Mouse (Mus musculus) fat pad, adult 2 months (tissue): ENCODE results near the gene Slc22a6.
A peak's percentile ranks its signal among the peaks of the same experiment; 100 is the strongest.

Experiments
- DNase-seq: peaks from one replicate; pipeline ENCODE4 v3.0.0-alpha.2; 2011; ENCODE audit warnings: low read depth, low spot score; ENCODE audit errors: extremely low read depth

Gene Slc22a6

DNA sequence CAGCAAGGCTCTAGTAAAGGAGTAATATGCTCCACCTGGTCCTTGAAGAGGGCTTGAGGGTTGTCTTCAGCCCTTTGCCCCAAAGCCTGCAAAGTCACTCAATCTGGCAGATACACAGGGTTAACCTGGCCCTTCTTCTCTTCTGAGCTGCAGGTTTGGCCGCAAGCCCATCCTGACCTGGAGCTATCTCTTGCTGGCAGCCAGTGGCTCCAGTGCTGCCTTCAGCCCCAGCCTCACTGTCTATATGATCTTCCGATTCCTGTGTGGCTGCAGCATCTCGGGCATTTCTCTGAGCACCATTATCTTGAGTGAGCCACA is 12.6 kb upstream of the Slc22a6 start:
- no peak for DNase-seq

- peak; percentile 76 for DNase-seq
These were observed 6.3 kb upstream of the Slc22a6 start for GRCm38 (mm10) chr19:8611358-8612123.

DNA sequence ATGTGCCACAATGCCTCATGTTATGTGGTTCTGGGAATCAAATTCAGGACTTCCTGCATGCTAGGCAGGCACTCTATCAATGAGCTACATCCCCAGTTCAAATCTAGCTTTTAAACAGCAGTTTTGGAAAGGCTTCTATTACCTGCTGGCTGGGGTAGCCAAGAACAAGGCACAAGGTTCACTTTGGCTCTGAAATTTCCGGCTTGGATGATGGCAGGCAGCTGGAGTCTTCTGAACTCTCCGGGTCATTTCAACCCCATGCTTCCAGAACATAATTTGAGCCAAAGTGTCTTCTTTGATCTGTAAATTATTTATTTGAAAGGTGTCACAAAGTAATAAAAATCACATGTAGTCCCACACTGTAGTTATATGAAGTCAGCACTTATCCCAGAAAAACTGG is 4.7 kb upstream of the Slc22a6 start:
- no peak for DNase-seq

DNA sequence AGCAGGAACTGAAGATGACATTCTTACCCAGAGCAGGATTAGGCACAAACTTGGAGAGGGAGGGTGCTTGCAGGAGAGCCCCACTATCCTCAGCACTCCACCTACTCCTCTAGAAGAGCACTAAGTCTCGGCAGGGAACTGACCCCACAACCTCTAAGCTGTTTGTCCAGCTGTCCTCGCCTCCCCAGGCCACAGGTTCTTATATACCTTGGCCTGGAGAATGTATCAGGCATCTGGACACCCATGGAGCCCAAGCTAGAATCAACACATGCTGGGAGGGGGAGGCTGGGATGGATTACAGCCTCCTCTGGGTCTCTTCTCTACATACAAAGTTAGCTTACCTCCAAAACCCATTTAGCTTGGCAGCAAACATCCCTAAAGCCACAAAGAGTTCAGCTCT is 3.5 kb upstream of the Slc22a6 start:
- DNase-seq: no peak

DNA sequence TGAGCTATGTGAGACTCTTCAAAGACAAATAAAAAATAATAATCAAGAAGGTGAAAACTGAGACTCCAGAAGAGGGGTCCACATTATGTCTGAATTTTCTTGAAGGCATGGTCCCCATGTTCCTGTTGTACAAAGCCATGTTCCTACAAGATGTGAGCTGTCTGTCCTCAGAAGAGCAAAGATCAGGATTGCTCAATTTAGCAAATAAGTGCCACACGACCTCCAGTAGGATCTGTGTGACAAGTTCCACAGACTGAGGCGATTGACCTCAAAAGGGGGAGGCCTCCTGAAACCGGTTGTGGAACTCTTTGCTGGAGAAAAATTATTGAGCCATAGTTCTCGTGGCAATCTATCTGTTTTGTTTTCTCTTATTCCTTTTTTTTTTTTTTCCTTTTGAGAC is 1.5 kb upstream of the Slc22a6 start:
- DNase-seq: no peak

GRCm38 (mm10) chr19:8621098-8621497 is 3.3 kb downstream of the Slc22a6 start:
- no peak for DNase-seq

DNA sequence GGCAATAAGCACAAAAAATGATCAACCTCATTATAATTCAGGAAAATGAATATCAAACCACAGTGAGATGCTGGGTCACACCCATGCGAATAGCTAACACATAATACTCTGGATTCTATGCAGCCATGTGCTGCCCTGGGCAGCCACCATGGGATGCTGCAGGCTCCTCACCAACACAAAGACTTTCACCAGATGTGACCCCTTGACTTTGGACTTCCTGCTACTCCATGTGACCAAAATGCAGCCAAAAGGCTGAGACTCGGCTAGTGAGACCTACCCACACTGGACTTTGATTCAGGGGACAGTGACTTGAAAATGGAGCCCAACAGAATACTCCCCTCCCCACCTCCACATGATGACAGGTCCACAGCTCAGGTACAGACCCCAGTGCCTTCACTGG is 12.4 kb downstream of the Slc22a6 start:
- no peak for DNase-seq

GRCm38 (mm10) chr19:8630826-8631225 is 13.0 kb downstream of the Slc22a6 start:
- DNase-seq: no peak

DNA sequence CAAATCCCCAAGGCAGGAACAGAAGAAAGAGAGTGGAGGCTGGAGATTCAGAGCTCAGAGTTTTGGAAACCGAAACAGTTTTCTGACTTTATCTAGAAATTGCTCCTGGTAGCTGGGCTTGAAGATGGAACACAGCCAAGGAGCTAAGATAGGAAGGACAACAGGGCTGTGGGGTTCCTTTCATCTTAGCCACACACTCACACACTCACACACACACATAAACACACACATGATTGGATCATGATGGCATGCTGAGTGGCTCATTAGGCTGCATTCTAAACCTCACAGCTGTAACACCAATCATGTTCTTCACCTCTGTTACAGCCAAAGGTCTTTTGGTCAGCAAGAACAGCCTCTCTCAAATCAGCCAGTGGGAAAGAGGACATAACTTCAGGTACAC is 14.2 kb downstream of the Slc22a6 start:
- no peak for DNase-seq

DNA sequence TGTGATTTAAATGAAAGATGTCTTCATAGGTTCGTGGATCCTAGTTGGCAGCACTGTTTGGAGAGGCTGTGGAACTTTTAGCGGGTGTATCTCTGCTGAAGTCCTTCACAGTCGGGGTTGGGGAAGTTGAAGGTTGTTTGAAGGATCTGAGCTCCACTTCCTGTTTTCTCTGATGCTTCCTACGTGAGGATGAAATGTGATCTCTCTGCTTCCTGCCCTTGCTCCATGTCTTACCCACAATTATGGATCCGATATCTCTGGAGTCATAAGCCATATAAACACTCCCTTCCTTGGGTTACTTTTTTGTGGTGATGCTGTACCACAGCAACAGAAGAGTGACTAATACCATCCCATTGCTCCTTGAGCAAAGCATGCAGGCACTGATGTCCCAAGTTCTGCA is 24.2 kb downstream of the Slc22a6 start:
- DNase-seq: no peak

- DNase-seq: no peak
These were observed 28.6 kb downstream of the Slc22a6 start for GRCm38 (mm10) chr19:8646393-8646792.

- no peak for DNase-seq
These were observed 38.0 kb downstream of the Slc22a6 start for GRCm38 (mm10) chr19:8655833-8656232.

DNA sequence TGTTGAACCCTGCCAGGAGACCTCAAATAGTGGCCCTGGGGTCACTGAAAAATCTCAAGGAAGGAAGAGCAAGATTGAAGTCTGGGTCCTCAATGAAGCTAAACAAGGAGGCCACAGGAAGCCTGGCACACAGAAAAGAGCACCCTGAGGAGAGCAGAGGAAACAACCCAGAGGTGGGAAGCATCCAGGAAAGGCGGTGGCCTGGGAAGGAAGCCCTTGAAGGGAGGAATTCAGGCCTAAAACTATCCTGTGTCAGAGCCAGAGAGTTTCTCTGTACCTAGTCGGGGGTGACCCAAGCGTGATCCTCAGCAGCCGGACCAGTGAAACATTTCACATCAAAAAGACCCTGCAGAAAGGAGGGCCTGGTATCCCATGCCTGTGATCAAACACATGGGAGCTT is 38.5 kb downstream of the Slc22a6 start:
- no peak for DNase-seq

DNA sequence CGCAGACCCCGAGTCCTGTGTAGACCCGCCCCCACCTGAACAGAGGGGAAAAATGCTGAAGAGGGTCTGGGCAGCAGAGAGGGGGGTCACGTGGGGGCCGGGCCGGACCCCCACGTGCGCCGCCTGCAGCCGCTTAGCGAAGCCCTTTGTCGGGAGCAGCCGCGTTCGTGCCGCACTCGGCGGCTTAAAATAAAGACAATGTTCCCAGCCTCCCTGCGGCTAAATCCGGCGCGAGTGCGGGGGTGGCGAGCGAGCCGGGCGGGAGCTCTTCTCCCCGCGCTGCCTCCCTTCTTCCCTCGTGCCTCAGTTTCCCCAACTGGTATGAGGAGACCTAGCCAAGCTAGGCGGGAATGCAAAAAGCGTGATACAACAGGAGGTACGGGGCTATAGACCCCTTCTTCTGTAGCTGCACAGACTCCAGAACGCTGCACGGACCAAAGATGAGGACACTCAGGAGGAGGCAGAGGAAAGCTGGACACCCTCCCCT is 44.0 kb downstream of the Slc22a6 start:
- no peak for DNase-seq

DNA sequence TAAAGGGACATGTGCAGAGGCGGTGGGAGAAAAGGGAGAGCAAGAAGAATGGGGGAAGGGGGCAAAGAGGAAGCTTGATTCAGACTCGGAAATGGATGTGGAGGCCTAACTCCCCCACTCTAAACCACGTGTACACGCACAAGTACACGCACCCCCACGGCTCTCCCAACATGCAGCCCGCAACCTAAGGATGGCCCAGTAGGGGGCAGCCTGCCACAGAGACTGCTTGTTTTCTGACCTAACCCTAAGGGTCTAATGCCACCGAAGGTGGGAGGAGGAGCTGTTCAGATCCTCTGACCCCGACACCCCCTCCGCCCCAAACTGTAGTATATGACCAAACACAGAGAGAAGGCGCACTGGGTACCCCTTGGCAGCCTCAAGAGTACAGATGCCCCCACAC is 44.5 kb downstream of the Slc22a6 start:
- DNase-seq: no peak

GRCm38 (mm10) chr19:8663360-8663839 is 45.6 kb downstream of the Slc22a6 start, which contains the start of gene Chrm1:
TSS of gene Chrm1 (plus strand) at chr19:8663789.
- DNase-seq: peak; percentile 78

DNA sequence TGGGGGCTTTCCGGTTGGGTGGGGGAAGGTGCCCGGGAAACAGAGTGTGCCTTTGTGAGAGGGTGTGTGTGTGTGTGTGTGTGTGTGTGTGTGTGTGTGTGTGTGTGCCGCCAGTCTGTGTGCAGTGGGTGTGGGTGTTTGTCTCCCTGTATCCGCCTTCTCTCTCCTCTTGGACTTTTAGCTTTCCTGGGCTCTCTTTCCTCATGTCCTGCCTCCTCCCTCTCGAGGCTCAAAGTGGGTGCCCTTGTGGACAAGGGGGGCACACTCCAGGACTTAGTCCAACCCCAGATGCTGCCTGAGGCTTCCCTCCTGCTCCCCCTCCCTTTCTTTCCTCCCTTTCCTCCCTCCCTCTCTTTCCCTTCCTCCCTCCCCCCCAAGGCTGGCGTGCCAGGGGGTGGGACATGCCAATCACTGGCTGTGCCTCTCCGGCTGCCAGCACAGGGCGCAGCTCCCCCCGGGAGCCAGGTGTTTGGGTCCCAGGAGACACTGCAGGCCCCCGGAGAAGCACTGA is 46.1 kb downstream of the Slc22a6 start:
- DNase-seq: no peak

GRCm38 (mm10) chr19:8664859-8665258 is 47.0 kb downstream of the Slc22a6 start:
- DNase-seq: no peak

DNA sequence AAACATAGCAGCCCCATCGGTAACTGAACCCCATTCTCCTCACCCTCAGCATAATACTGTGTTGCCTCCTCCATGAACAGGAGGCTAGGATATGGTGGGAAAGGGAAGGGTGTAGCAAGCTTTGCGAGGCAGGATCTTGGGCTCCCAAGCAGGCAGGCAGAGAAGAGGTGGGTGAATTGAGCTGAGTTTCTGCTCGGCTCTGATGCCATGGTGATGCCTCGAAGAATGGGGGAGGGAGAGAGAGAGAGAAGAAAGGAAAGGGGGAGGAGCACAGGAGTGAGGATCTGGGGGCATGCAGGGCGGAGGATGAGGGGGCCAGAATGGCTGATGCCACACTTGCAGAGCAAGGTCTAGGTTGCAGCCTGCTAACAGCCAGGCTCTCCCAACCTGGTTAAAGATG is 47.9 kb downstream of the Slc22a6 start:
- DNase-seq: no peak

DNA sequence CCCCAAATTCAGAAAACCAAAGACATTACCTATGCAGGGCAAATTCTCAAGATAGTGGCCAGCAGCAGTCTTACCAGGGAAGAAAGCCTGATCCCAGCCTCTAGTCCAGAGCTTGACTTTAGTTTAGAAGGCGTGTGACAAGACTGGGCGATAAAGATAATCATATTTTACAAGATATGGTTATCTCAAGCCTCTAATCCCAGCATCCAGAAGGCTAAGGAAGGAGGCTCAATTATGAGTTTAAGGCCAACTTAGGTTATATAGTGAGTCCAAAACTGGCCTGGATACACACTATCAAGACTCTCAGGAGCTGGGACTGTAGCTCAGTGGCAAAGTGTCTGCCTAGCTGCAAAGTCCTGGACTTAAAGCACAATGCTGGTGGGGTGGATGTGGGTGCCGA is 55.0 kb downstream of the Slc22a6 start:
- DNase-seq: no peak

- no peak for DNase-seq
These were observed 55.7 kb downstream of the Slc22a6 start for GRCm38 (mm10) chr19:8673336-8674063.
